Mouse (Mus musculus) midbrain, embryonic 16.5 days (tissue): ENCODE results near the gene As3mt. TPM values are rescaled to one million over a fixed set of nuclear protein-coding genes. Genes with fewer than 3 reads are reported as not detected.

Experiments
- ATAC-seq: fragments of 200-750 bp; cut with Nextera tagmentation; 2 replicates; pipeline ENCODE4 v1.8.0; 2017; ENCODE audit warnings: moderate TSS enrichment
- H3K27ac ChIP-seq: fragments of 300-500 bp; sonication (generic); 2 replicates; pipeline ENCODE4 v1.5.1; 2014; ENCODE audit warnings: mild to moderate bottlenecking, low read length, mixed read lengths
- H3K27me3 ChIP-seq: fragments of 300-500 bp; sonication (generic); 2 replicates; pipeline ENCODE4 v1.6.1; 2014; ENCODE audit warnings: low read depth, low read length, mixed read lengths; ENCODE audit not compliant: control insufficient read depth, insufficient read depth
- H3K36me3 ChIP-seq: fragments of 300-500 bp; sonication (generic); 2 replicates; pipeline ENCODE4 v1.6.1; 2014; ENCODE audit warnings: mild to moderate bottlenecking, low read length, moderate library complexity, mixed read lengths; ENCODE audit not compliant: control insufficient read depth, insufficient read depth
- H3K4me1 ChIP-seq: fragments of 300-500 bp; sonication (generic); 2 replicates; pipeline ENCODE4 v1.6.1; 2014; ENCODE audit warnings: mild to moderate bottlenecking, low read length, mixed read lengths; ENCODE audit not compliant: control insufficient read depth, insufficient read depth
- H3K4me2 ChIP-seq: fragments of 300-500 bp; sonication (generic); 2 replicates; pipeline ENCODE4 v1.6.1; 2014; ENCODE audit warnings: mild to moderate bottlenecking, low read length, mixed read lengths
- H3K4me3 ChIP-seq: fragments of 300-500 bp; sonication (generic); 2 replicates; pipeline ENCODE4 v1.5.1; 2014; ENCODE audit warnings: low read depth, mild to moderate bottlenecking, low read length, moderate library complexity, mixed read lengths
- H3K9ac ChIP-seq: fragments of 300-500 bp; sonication (generic); 2 replicates; pipeline ENCODE4 v1.6.1; 2014; ENCODE audit warnings: low read depth, low read length, mixed read lengths
- H3K9me3 ChIP-seq: fragments of 300-500 bp; sonication (generic); replicated peaks from 2 replicates; pipeline ENCODE4 v1.6.1; 2014; ENCODE audit warnings: mild to moderate bottlenecking, low read length, mixed read lengths; ENCODE audit not compliant: control insufficient read depth, poor library complexity, severe bottlenecking
- WGBS: fragments of 180-500 bp; shearing (Covaris S2); extraction: QIAGEN DNeasy Blood & Tissue Kit; methylation state at CpG from one replicate; pipeline ENCODE4 v1.1.7; 2014; 5-methylcytosine and 5-hydroxymethylcytosine counted together
- polyA plus RNA-seq: library from polyadenylated mRNA; unstranded; fragments of >200 nt; fragmentation: Nextera tagmentation; extraction: Ambion mirVana; gene quantifications from 2 replicates; pipeline ENCODE4 v1.2.1, GENCODE M21; 2015

The As3mt gene
- polyA plus RNA-seq: 35.6 and 38.1 TPM in 2 replicates

- 0 out of 2 replicates have a peak, but pooled peaks have one; percentile 58 for ATAC-seq
- no peaks in the 10 kb centered on the region for H3K9me3 ChIP-seq
- H3K27me3 ChIP-seq: no peaks in the 10 kb centered on the region
- H3K9ac ChIP-seq: peak within 1 kb of the TSS; percentile 64
- H3K4me2 ChIP-seq: peak within 1 kb of the TSS; percentile 65
- peaks cover 8% of the 10 kb centered on the region; the same call in 1 of the 2 replicates for H3K4me1 ChIP-seq
- no peak within 1 kb of the TSS; the same call in 1 of the 2 replicates for H3K27ac ChIP-seq
- H3K4me3 ChIP-seq: peak within 1 kb of the TSS; percentile 42
- H3K36me3 ChIP-seq: 0 out of 2 replicates have a peak, but pooled peaks cover 4% of the 10 kb centered on the region
- WGBS: 11% methylated on average over 31 of the region's 31 CpGs
These were observed at the start of gene As3mt for GRCm38 (mm10) chr19:46707296-46708151. Gene As3mt (plus strand): TSS chr19:46707458.

- Histone ChIP-seq H3K4me3 (no peak overlapping the region), H3K9me3 (no peaks in the 10 kb centered on the region), H3K27ac (no peak overlapping the region), H3K9ac (no peak overlapping the region), H3K27me3 (no peaks in the 10 kb centered on the region), H3K4me2 (no peak overlapping the region), H3K36me3 (peaks cover 21% of the 10 kb centered on the region), H3K4me1 (no peaks in the 10 kb centered on the region)
- WGBS: 96% methylated on average over 7 of the region's 7 CpGs
- no peak for ATAC-seq
These were observed 48.9 kb upstream of the As3mt start for GRCm38 (mm10) chr19:46658348-46658747.

GRCm38 (mm10) chr19:46658851-46659250 is 48.4 kb upstream of the As3mt start:
- Histone ChIP-seq H3K4me2 (no peak overlapping the region), H3K4me3 (no peak overlapping the region), H3K9me3 (no peaks in the 10 kb centered on the region), H3K4me1 (no peaks in the 10 kb centered on the region), H3K27me3 (no peaks in the 10 kb centered on the region), H3K36me3 (peaks cover 19% of the 10 kb centered on the region), H3K9ac (no peak overlapping the region), H3K27ac (no peak overlapping the region)
- no peak for ATAC-seq
- WGBS: 88% methylated on average over 9 of the region's 9 CpGs

- no peak overlapping the region for H3K27ac ChIP-seq
- no peak overlapping the region for H3K9ac ChIP-seq
- H3K36me3 ChIP-seq: 0 out of 2 replicates have a peak, but pooled peaks cover 4% of the 10 kb centered on the region
- H3K4me2 ChIP-seq: no peak overlapping the region
- WGBS: 67% methylated on average over 4 of the region's 4 CpGs
- H3K4me1 ChIP-seq: peaks cover 3% of the 10 kb centered on the region; the same call in 1 of the 2 replicates
- H3K9me3 ChIP-seq: no peaks in the 10 kb centered on the region
- H3K27me3 ChIP-seq: no peaks in the 10 kb centered on the region
- H3K4me3 ChIP-seq: no peak overlapping the region
- no peak for ATAC-seq
These were observed 45.7 kb upstream of the As3mt start for GRCm38 (mm10) chr19:46661511-46661910.

- no peak overlapping the region for H3K4me2 ChIP-seq
These were observed 45.0 kb upstream of the As3mt start for GRCm38 (mm10) chr19:46662214-46662613.

GRCm38 (mm10) chr19:46662784-46663183 is 44.5 kb upstream of the As3mt start:
- no peak for ATAC-seq
- Histone ChIP-seq H3K4me2 (no peak overlapping the region), H3K4me1 (peaks cover 3% of the 10 kb centered on the region; the same call in 1 of the 2 replicates), H3K36me3 (no peaks in the 10 kb centered on the region), H3K27ac (no peak overlapping the region), H3K27me3 (no peaks in the 10 kb centered on the region), H3K9me3 (no peaks in the 10 kb centered on the region), H3K9ac (no peak overlapping the region), H3K4me3 (no peak overlapping the region)
- WGBS: 83% methylated on average over 6 of the region's 6 CpGs

More at GRCm38 (mm10) chr19:46662214-46662613, 45.0 kb upstream of the As3mt start:
- Histone ChIP-seq H3K27ac (no peak overlapping the region), H3K9me3 (no peaks in the 10 kb centered on the region), H3K4me1 (peaks cover 3% of the 10 kb centered on the region; the same call in 1 of the 2 replicates), H3K4me3 (no peak overlapping the region), H3K27me3 (no peaks in the 10 kb centered on the region), H3K36me3 (no peaks in the 10 kb centered on the region), H3K9ac (no peak overlapping the region)
- ATAC-seq: no peak
- WGBS: 87% methylated on average over 8 of the region's 8 CpGs

- 39% methylated on average over 7 of the region's 7 CpGs for WGBS
- no peak overlapping the region for H3K4me3 ChIP-seq
- no peak overlapping the region for H3K27ac ChIP-seq
- no peak overlapping the region for H3K9ac ChIP-seq
- no peak for ATAC-seq
- no peaks in the 10 kb centered on the region; the same call in 1 of the 2 replicates for H3K27me3 ChIP-seq
- no peak overlapping the region for H3K4me2 ChIP-seq
- H3K4me1 ChIP-seq: peaks cover 3% of the 10 kb centered on the region; the same call in 1 of the 2 replicates
- no peaks in the 10 kb centered on the region for H3K9me3 ChIP-seq
- H3K36me3 ChIP-seq: no peaks in the 10 kb centered on the region
These were observed 41.8 kb upstream of the As3mt start for GRCm38 (mm10) chr19:46665474-46665873.

GRCm38 (mm10) chr19:46667300-46667699 is 40.0 kb upstream of the As3mt start:
- H3K27me3 ChIP-seq: no peaks in the 10 kb centered on the region; the same call in 1 of the 2 replicates
- no peak for ATAC-seq
- H3K4me2 ChIP-seq: no peak overlapping the region
- no peak overlapping the region for H3K27ac ChIP-seq
- 63% methylated on average over 11 of the region's 11 CpGs for WGBS
- H3K9me3 ChIP-seq: no peaks in the 10 kb centered on the region
- H3K9ac ChIP-seq: no peak overlapping the region
- H3K36me3 ChIP-seq: no peaks in the 10 kb centered on the region
- peaks cover 3% of the 10 kb centered on the region; the same call in 1 of the 2 replicates for H3K4me1 ChIP-seq
- H3K4me3 ChIP-seq: no peak overlapping the region

- ATAC-seq: no peak
- Histone ChIP-seq H3K9ac (no peak overlapping the region), H3K27ac (no peak overlapping the region), H3K9me3 (no peaks in the 10 kb centered on the region), H3K4me3 (no peak overlapping the region), H3K36me3 (no peaks in the 10 kb centered on the region), H3K4me2 (no peak overlapping the region), H3K4me1 (peaks cover 3% of the 10 kb centered on the region; the same call in 1 of the 2 replicates), H3K27me3 (no peaks in the 10 kb centered on the region; the same call in 1 of the 2 replicates)
- 88% methylated on average over 10 of the region's 10 CpGs for WGBS
These were observed 39.0 kb upstream of the As3mt start for GRCm38 (mm10) chr19:46668263-46668662.
